Mouse (Mus musculus) CH12.LX (cell line): ENCODE data around the gene Lim2.

Experiments
- CHD2 ChIP-seq: IDR thresholded peaks from 2 replicates; pipeline ENCODE4 v1.6.1; 2011; ENCODE audit warnings: low read length, improper control_type of control experiment
- CTCF ChIP-seq, 2 experiments: IDR thresholded peaks in 1 of 2; conservative IDR thresholded peaks in 1 of 2; 2 replicates each; pipeline ENCODE4 v1.5.1; 2011 to 2012; ENCODE audit warnings: low read depth in 2 of 2, low read length in 2 of 2, improper control_type of control experiment in 1 of 2, inconsistent platforms in 1 of 2, mild to moderate bottlenecking in 1 of 2, moderate library complexity in 1 of 2
- E2F4 ChIP-seq: IDR thresholded peaks from 2 replicates; pipeline ENCODE4 v1.6.1; 2011; ENCODE audit warnings: low read depth, low read length, improper control_type of control experiment; ENCODE audit not compliant: insufficient replicate concordance
- EP300 ChIP-seq: IDR thresholded peaks from 2 replicates; pipeline ENCODE4 v1.6.1; 2011; ENCODE audit warnings: low read length, improper control_type of control experiment
- ETS1 ChIP-seq: conservative IDR thresholded peaks from 2 replicates; pipeline ENCODE4 v1.6.1; 2012; ENCODE audit warnings: low read depth, mild to moderate bottlenecking, inconsistent platforms, low read length, improper control_type of control experiment, moderate library complexity
- MAZ ChIP-seq: IDR thresholded peaks from 2 replicates; pipeline ENCODE4 v1.6.1; 2012; ENCODE audit warnings: low read depth, mild to moderate bottlenecking, inconsistent platforms, low read length, improper control_type of control experiment, moderate library complexity
- MEF2A ChIP-seq: IDR thresholded peaks from 2 replicates; pipeline ENCODE4 v1.6.1; 2014; ENCODE audit warnings: low read depth, mild to moderate bottlenecking, inconsistent platforms, low read length, improper control_type of control experiment, borderline replicate concordance
- MXI1 ChIP-seq: IDR thresholded peaks from 2 replicates; pipeline ENCODE4 v1.6.1; 2011; ENCODE audit warnings: mild to moderate bottlenecking, low read depth, low read length, improper control_type of control experiment
- NELFE ChIP-seq: IDR thresholded peaks from 2 replicates; pipeline ENCODE4 v1.6.1; 2011; ENCODE audit warnings: low read depth, low read length, improper control_type of control experiment
- POLR2A ChIP-seq: IDR thresholded peaks from 2 replicates; pipeline ENCODE4 v1.6.1; 2011; ENCODE audit warnings: low read depth, mild to moderate bottlenecking, improper control_type of control experiment, low read length
- SMC3 ChIP-seq: IDR thresholded peaks from 2 replicates; pipeline ENCODE4 v1.6.1; 2011; ENCODE audit warnings: low read depth, low read length, improper control_type of control experiment
- USF2 ChIP-seq: conservative IDR thresholded peaks from 2 replicates; pipeline ENCODE4 v1.6.1; 2011; ENCODE audit warnings: low read depth, low read length, improper control_type of control experiment
- ZC3H11A ChIP-seq: IDR thresholded peaks from 2 replicates; pipeline ENCODE4 v1.6.1; 2012; ENCODE audit warnings: low read depth, mild to moderate bottlenecking, inconsistent platforms, low read length, improper control_type of control experiment
- ZMIZ1 ChIP-seq: IDR thresholded peaks from 2 replicates; pipeline ENCODE4 v1.6.1; 2012; ENCODE audit warnings: low read depth, mild to moderate bottlenecking, inconsistent platforms, low read length, improper control_type of control experiment

- no peak for TF ChIP-seq EP300
- TF ChIP-seq MEF2A = no peak
- no peak for TF ChIP-seq NELFE
- no peak for TF ChIP-seq MXI1
- no peak for TF ChIP-seq CHD2
- no peak for TF ChIP-seq ZC3H11A
- no peak for TF ChIP-seq USF2
- no peak for TF ChIP-seq MAZ
- TF ChIP-seq POLR2A = no peak
- TF ChIP-seq CTCF (conservative IDR thresholded peaks at IDR 0.05 in 1 of 2, IDR thresholded peaks at IDR 0.05 in 1 of 2; ENCODE audit: low read depth in 2 of 2, low read length in 2 of 2) = no peak
- TF ChIP-seq ETS1 = no peak
- no peak for TF ChIP-seq SMC3
- no peak for TF ChIP-seq ZMIZ1
- no peak for TF ChIP-seq E2F4
Observed at GRCm38 (mm10) chr7:43434676-43435075, 7.2 kb downstream of the Lim2 start.
